Mouse (Mus musculus): ENCODE measurements around the gene Capn2. TPM values are rescaled to one million over a fixed set of nuclear protein-coding genes. Genes with fewer than 3 reads are reported as not detected.

Gene Capn2
- total and polyA plus RNA-seq, 3 experiments, result 10.6 to 19.3 TPM; not detected in 1

DNA sequence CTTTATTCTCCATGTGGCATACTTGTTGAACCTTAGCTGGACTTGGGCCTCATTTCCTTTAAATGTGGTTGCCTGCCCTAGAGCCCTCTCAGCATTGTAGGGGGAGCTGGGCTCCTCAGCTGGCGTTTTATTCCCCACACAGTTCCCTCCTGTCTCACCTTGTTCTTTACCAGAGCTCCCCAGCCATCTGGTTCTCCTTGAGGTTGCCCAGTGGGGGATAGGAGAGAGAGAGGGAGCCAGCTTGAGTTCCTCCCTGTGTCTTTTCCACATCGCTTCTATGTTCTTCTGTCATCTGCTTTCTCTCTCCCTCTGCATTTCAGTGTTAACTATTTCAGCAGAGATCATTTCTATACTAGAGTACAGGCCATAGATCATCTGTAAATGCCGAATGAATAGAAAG, 92.2 kb downstream of the Capn2 start:
- no peaks in the 10 kb centered on the region for H3K9me3 ChIP-seq (replicated peaks; ENCODE audit: insufficient read depth, low read length)
- H3K27ac ChIP-seq (ENCODE audit: control insufficient read depth, low read depth, low read length), result no peak overlapping the region
- TF ChIP-seq HCFC1 (IDR thresholded peaks at IDR 0.05; ENCODE audit: low read depth, low read length) (no peak), CHD2 (IDR thresholded peaks at IDR 0.05; ENCODE audit: low read length) (no peak), TAL1 (IDR thresholded peaks at IDR 0.05; ENCODE audit: low read length) (no peak), RCOR1 (IDR thresholded peaks at IDR 0.05; ENCODE audit: low read depth, low read length) (no peak), MAX (IDR thresholded peaks at IDR 0.05; ENCODE audit: low read length) (no peak), GATA1 (IDR thresholded peaks at IDR 0.05; ENCODE audit: low read depth, low read length) (no peak)
- no peak overlapping the region for H3K4me3 ChIP-seq (ENCODE audit: control insufficient read depth in 1 of 2, insufficient read depth in 1 of 2, low read depth in 2 of 2, low read length in 2 of 2)
- peaks cover 0 to 11% of the 10 kb centered on the region in 2 experiments; a peak in 2 of 4 replicates for H3K36me3 ChIP-seq (ENCODE audit: control insufficient read depth in 1 of 2, insufficient read depth in 2 of 2, low read length in 2 of 2)
- H3K9ac ChIP-seq (ENCODE audit: control insufficient read depth, low read depth, low read length, poor library complexity, severe bottlenecking), result no peak overlapping the region
- no peaks in the 10 kb centered on the region for H3K79me2 ChIP-seq (ENCODE audit: control insufficient read depth, insufficient read depth, low read length, poor library complexity)
- no peaks in the 10 kb centered on the region for H3K27me3 ChIP-seq (ENCODE audit: control insufficient read depth in 1 of 2, insufficient read depth in 2 of 2, low read length in 2 of 2)
- no peak for DNase-seq (ENCODE audit: low read depth, low spot score)
- H3K4me1 ChIP-seq (ENCODE audit: control insufficient read depth in 1 of 2, insufficient read depth in 2 of 2, low read length in 2 of 2), result peaks cover 2 to 10% of the 10 kb centered on the region in 2 experiments

- Histone ChIP-seq H3K4me1 (ENCODE audit: control insufficient read depth in 1 of 2, insufficient read depth in 2 of 2, low read length in 2 of 2) (peaks cover 2 to 10% of the 10 kb centered on the region in 2 experiments), H3K36me3 (ENCODE audit: control insufficient read depth in 1 of 2, insufficient read depth in 2 of 2, low read length in 2 of 2) (peaks cover 0 to 11% of the 10 kb centered on the region in 2 experiments; a peak in 2 of 4 replicates), H3K79me2 (ENCODE audit: control insufficient read depth, insufficient read depth, low read length, poor library complexity) (peaks cover 3% of the 10 kb centered on the region; the same call in 1 of the 2 replicates), H3K27ac (ENCODE audit: control insufficient read depth, low read depth, low read length) (no peak overlapping the region), H3K4me3 (ENCODE audit: control insufficient read depth in 1 of 2, insufficient read depth in 1 of 2, low read depth in 2 of 2, low read length in 2 of 2) (no peak overlapping the region), H3K9ac (ENCODE audit: control insufficient read depth, low read depth, low read length, poor library complexity, severe bottlenecking) (no peak overlapping the region), H3K27me3 (ENCODE audit: control insufficient read depth in 1 of 2, insufficient read depth in 2 of 2, low read length in 2 of 2) (no peaks in the 10 kb centered on the region), H3K9me3 (replicated peaks; ENCODE audit: insufficient read depth, low read length) (no peaks in the 10 kb centered on the region)
- TF ChIP-seq ETS1 (IDR thresholded peaks at IDR 0.05; ENCODE audit: low read depth, low read length) (no peak), MAFK (IDR thresholded peaks at IDR 0.05; ENCODE audit: borderline replicate concordance, low read depth, low read length) (no peak), POLR2AphosphoS5 (IDR thresholded peaks at IDR 0.05; ENCODE audit: borderline replicate concordance, low read depth, low read length) (no peak), ZKSCAN1 (IDR thresholded peaks at IDR 0.05; ENCODE audit: low read depth, low read length) (no peak), SIN3A (IDR thresholded peaks at IDR 0.05; ENCODE audit: low read length) (no peak), MYC (IDR thresholded peaks at IDR 0.05; ENCODE audit: low read depth, low read length) (no peak), HCFC1 (IDR thresholded peaks at IDR 0.05; ENCODE audit: low read depth, low read length) (no peak)
- no peak for DNase-seq (ENCODE audit: low read depth, low spot score)
Measured at GRCm38 (mm10) chr1:182424274-182424673, 93.1 kb downstream of the Capn2 start.

- Histone ChIP-seq H3K9ac (ENCODE audit: control insufficient read depth, low read depth, low read length, poor library complexity, severe bottlenecking) (no peak overlapping the region), H3K9me3 (replicated peaks; ENCODE audit: insufficient read depth, low read length) (no peaks in the 10 kb centered on the region), H3K36me3 (ENCODE audit: control insufficient read depth in 1 of 2, insufficient read depth in 2 of 2, low read length in 2 of 2) (no peaks in the 10 kb centered on the region), H3K4me1 (ENCODE audit: control insufficient read depth in 1 of 2, insufficient read depth in 2 of 2, low read length in 2 of 2) (no peaks in the 10 kb centered on the region), H3K27me3 (ENCODE audit: control insufficient read depth in 1 of 2, insufficient read depth in 2 of 2, low read length in 2 of 2) (no peaks in the 10 kb centered on the region), H3K79me2 (ENCODE audit: control insufficient read depth, insufficient read depth, low read length, poor library complexity) (peaks cover 5% of the 10 kb centered on the region; the same call in 1 of the 2 replicates), H3K27ac (ENCODE audit: control insufficient read depth, low read depth, low read length) (no peak overlapping the region), H3K4me3 (ENCODE audit: control insufficient read depth in 1 of 2, insufficient read depth in 1 of 2, low read depth in 2 of 2, low read length in 2 of 2) (no peak overlapping the region)
- no peak for DNase-seq (ENCODE audit: low read depth, low spot score)
- TF ChIP-seq CTCF (IDR thresholded peaks at IDR 0.05 in 2 of 3, conservative IDR thresholded peaks at IDR 0.05 in 1 of 3; ENCODE audit: control insufficient read depth in 1 of 3, insufficient read depth in 1 of 3, low read depth in 2 of 3, low read length in 3 of 3, poor library complexity in 1 of 3, severe bottlenecking in 1 of 3) (no peak), USF2 (IDR thresholded peaks at IDR 0.05; ENCODE audit: borderline replicate concordance in 1 of 2, insufficient read depth in 1 of 2, low read depth in 1 of 2, low read length in 2 of 2) (no peak), MAX (IDR thresholded peaks at IDR 0.05; ENCODE audit: low read length) (no peak), SIN3A (IDR thresholded peaks at IDR 0.05; ENCODE audit: low read length) (no peak), BHLHE40 (IDR thresholded peaks at IDR 0.05; ENCODE audit: borderline replicate concordance, low read depth, low read length) (no peak), MYC (IDR thresholded peaks at IDR 0.05; ENCODE audit: low read depth, low read length) (no peak)
Measured at GRCm38 (mm10) chr1:182419481-182419880, 97.9 kb downstream of the Capn2 start.

Other genes starting within 250 kb of the Capn2 start
- gene Degs1, start 234.8 kb downstream of the Capn2 start, total RNA-seq (2012; rRNA removed), result 40.3 and 46.3 TPM in 2 replicates
- 10 to 100 TPM in 1 of 2 experiments, not detected in 1; 54.3 TPM for gene Degs1, start 234.8 kb downstream of the Capn2 start, polyA plus RNA-seq (2012; ENCODE audit: insufficient read depth in 1 of 2, insufficient read length in 2 of 2, low read depth in 1 of 2, low replicate concordance in 2 of 2, missing spikeins in 1 of 2)
- gene Fbxo28, start 176.0 kb downstream of the Capn2 start, total RNA-seq (2012; rRNA removed), result 13.3 and 16.3 TPM in 2 replicates
- gene Fbxo28, start 176.0 kb downstream of the Capn2 start, polyA plus RNA-seq (2012; ENCODE audit: insufficient read depth in 1 of 2, insufficient read length in 2 of 2, low read depth in 1 of 2, low replicate concordance in 2 of 2, missing spikeins in 1 of 2), result 10 to 100 TPM; 17.2 to 72.5 TPM
- gene Trp53bp2, start 108.4 kb downstream of the Capn2 start, total RNA-seq (2012; rRNA removed), result 2.6 and 3.2 TPM in 2 replicates
- gene Trp53bp2, start 108.4 kb downstream of the Capn2 start, polyA plus RNA-seq (2012; ENCODE audit: insufficient read depth in 1 of 2, insufficient read length in 2 of 2, low read depth in 1 of 2, low replicate concordance in 2 of 2, missing spikeins in 1 of 2), result 10 to 100 TPM in 1 of 2 experiments, not detected in 1; 15.1 TPM
- not detected in 2 replicates for gene Capn8, start 47.4 kb upstream of the Capn2 start, total RNA-seq (2012; rRNA removed)
- gene Capn8, start 47.4 kb upstream of the Capn2 start, polyA plus RNA-seq (2012; ENCODE audit: insufficient read depth in 1 of 2, insufficient read length in 2 of 2, low read depth in 1 of 2, low replicate concordance in 2 of 2, missing spikeins in 1 of 2), result not detected
- not detected in 2 replicates for gene Ccdc185, start 231.6 kb upstream of the Capn2 start, total RNA-seq (2012; rRNA removed)
- not detected for gene Ccdc185, start 231.6 kb upstream of the Capn2 start, polyA plus RNA-seq (2012; ENCODE audit: insufficient read depth in 1 of 2, insufficient read length in 2 of 2, low read depth in 1 of 2, low replicate concordance in 2 of 2, missing spikeins in 1 of 2)
- gene Susd4, start 246.3 kb upstream of the Capn2 start, total RNA-seq (2012; rRNA removed), result not detected in 2 replicates
- not detected for gene Susd4, start 246.3 kb upstream of the Capn2 start, polyA plus RNA-seq (2012; ENCODE audit: insufficient read depth in 1 of 2, insufficient read length in 2 of 2, low read depth in 1 of 2, low replicate concordance in 2 of 2, missing spikeins in 1 of 2)

Measured in MEL (cell line).